Mouse (Mus musculus): ENCODE results near the gene Haus7. TPM values are rescaled to one million over a fixed set of nuclear protein-coding genes. Genes with fewer than 3 reads are reported as not detected.

Haus7 gene
- polyA plus RNA-seq, 1 experiment, result 12.9 TPM

DNA sequence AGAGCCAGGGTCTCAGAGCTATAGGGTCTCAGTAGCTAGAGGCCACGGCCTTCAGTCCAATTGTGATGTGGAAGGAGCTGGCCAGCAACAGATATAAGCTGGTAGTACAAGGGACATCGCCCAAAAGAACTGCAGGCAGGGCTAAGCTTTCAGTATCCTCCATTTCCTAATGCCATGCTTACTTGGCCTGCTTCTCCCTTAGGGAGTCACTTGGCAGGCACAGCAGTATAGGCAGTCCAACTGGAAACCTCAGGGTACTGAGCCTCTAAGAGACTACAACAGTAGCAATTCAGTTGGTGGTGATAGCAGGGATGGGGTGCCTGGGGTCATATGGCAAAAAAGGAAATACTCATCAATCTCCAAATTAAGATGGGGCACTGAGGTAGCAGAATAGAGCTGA, 18.7 kb upstream of the Haus7 start:
- Histone ChIP-seq H3K4me3 (ENCODE audit: insufficient read depth, low read depth, low read length) (no peak overlapping the region), H3K27me3 (replicated peaks; ENCODE audit: control insufficient read depth, insufficient read depth, low read length) (no peaks in the 10 kb centered on the region), H3K4me1 (ENCODE audit: control insufficient read depth, insufficient read depth, low read length) (no peaks in the 10 kb centered on the region), H3K27ac (ENCODE audit: insufficient read depth, low read depth, low read length) (no peak overlapping the region), H3K36me3 (ENCODE audit: control insufficient read depth, insufficient read depth, low read length) (no peaks in the 10 kb centered on the region)
- WGBS, result 83% methylated on average over 2 of the region's 2 CpGs
- TF ChIP-seq CTCF (conservative IDR thresholded peaks at IDR 0.05; ENCODE audit: insufficient read depth, insufficient read length, low read depth, low read length) (no peak), POLR2A (IDR thresholded peaks at IDR 0.05; ENCODE audit: low read depth, low read length) (no peak)
- no peak for DNase-seq

DNA sequence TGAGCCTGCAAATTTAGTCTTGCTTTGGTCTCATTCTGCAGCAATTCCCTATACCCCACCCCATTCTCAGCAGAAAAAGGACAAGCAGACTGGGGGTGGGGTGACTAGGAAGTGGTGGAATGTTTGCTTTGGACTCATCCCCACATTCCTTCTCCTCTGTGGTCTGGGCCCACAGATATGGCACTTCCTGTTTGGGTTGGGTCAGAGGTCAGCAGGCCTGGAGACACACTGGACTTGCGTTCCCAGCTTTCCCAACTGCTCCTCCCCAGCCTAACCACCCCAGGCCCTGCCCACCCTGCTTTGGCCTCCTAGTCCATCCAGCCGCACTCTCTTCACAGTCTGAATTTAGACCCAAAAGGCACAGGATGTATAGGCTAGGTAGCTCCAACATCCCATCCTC, 17.8 kb upstream of the Haus7 start:
- H3K36me3 ChIP-seq (ENCODE audit: control insufficient read depth, insufficient read depth, low read length), result no peaks in the 10 kb centered on the region
- H3K27ac ChIP-seq (ENCODE audit: insufficient read depth, low read depth, low read length), result peak overlapping the region; percentile 88
- 40% methylated on average over 2 of the region's 2 CpGs for WGBS
- TF ChIP-seq CTCF (conservative IDR thresholded peaks at IDR 0.05; ENCODE audit: insufficient read depth, insufficient read length, low read depth, low read length) (no peak), POLR2A (IDR thresholded peaks at IDR 0.05; ENCODE audit: low read depth, low read length) (no peak)
- H3K4me1 ChIP-seq (ENCODE audit: control insufficient read depth, insufficient read depth, low read length), result no peaks in the 10 kb centered on the region
- no peak overlapping the region for H3K4me3 ChIP-seq (ENCODE audit: insufficient read depth, low read depth, low read length)
- peak; percentile 81 for DNase-seq
- no peaks in the 10 kb centered on the region for H3K27me3 ChIP-seq (replicated peaks; ENCODE audit: control insufficient read depth, insufficient read depth, low read length)

- Histone ChIP-seq H3K27ac (ENCODE audit: insufficient read depth, low read depth, low read length) (peak overlapping the region; percentile 84), H3K4me1 (ENCODE audit: control insufficient read depth, insufficient read depth, low read length) (no peaks in the 10 kb centered on the region), H3K36me3 (ENCODE audit: control insufficient read depth, insufficient read depth, low read length) (no peaks in the 10 kb centered on the region), H3K4me3 (ENCODE audit: insufficient read depth, low read depth, low read length) (no peak overlapping the region), H3K27me3 (replicated peaks; ENCODE audit: control insufficient read depth, insufficient read depth, low read length) (no peaks in the 10 kb centered on the region)
- TF ChIP-seq CTCF (conservative IDR thresholded peaks at IDR 0.05; ENCODE audit: insufficient read depth, insufficient read length, low read depth, low read length) (no peak), POLR2A (IDR thresholded peaks at IDR 0.05; ENCODE audit: low read depth, low read length) (no peak)
- WGBS, result 75% methylated on average over 1 of the region's 1 CpGs
- no peak for DNase-seq
Observed at GRCm38 (mm10) chrX:73475658-73476256, 16.9 kb upstream of the Haus7 start.

GRCm38 (mm10) chrX:73474340-73475165, 15.7 kb upstream of the Haus7 start:
- peak; percentile 9 for DNase-seq
- TF ChIP-seq POLR2A (IDR thresholded peaks at IDR 0.05; ENCODE audit: low read depth, low read length), result no peak
- TF ChIP-seq CTCF (conservative IDR thresholded peaks at IDR 0.05; ENCODE audit: insufficient read depth, insufficient read length, low read depth, low read length), result no peak
- Histone ChIP-seq H3K27me3 (replicated peaks; ENCODE audit: control insufficient read depth, insufficient read depth, low read length) (no peaks in the 10 kb centered on the region), H3K36me3 (ENCODE audit: control insufficient read depth, insufficient read depth, low read length) (no peaks in the 10 kb centered on the region), H3K4me3 (ENCODE audit: insufficient read depth, low read depth, low read length) (no peak overlapping the region), H3K4me1 (ENCODE audit: control insufficient read depth, insufficient read depth, low read length) (no peaks in the 10 kb centered on the region), H3K27ac (ENCODE audit: insufficient read depth, low read depth, low read length) (peak overlapping the region; percentile 26; the same call in 1 of the 2 replicates)
- WGBS, result 64% methylated on average over 12 of the region's 12 CpGs

- Histone ChIP-seq H3K27me3 (replicated peaks; ENCODE audit: control insufficient read depth, insufficient read depth, low read length) (no peaks in the 10 kb centered on the region), H3K27ac (ENCODE audit: insufficient read depth, low read depth, low read length) (no peak overlapping the region), H3K36me3 (ENCODE audit: control insufficient read depth, insufficient read depth, low read length) (no peaks in the 10 kb centered on the region), H3K4me1 (ENCODE audit: control insufficient read depth, insufficient read depth, low read length) (no peaks in the 10 kb centered on the region), H3K4me3 (ENCODE audit: insufficient read depth, low read depth, low read length) (no peak overlapping the region)
- TF ChIP-seq CTCF (conservative IDR thresholded peaks at IDR 0.05; ENCODE audit: insufficient read depth, insufficient read length, low read depth, low read length) (no peak), POLR2A (IDR thresholded peaks at IDR 0.05; ENCODE audit: low read depth, low read length) (no peak)
- no peak for DNase-seq
- 96% methylated on average over 3 of the region's 3 CpGs for WGBS
Observed at GRCm38 (mm10) chrX:73471764-73472163, 12.9 kb upstream of the Haus7 start.

DNA sequence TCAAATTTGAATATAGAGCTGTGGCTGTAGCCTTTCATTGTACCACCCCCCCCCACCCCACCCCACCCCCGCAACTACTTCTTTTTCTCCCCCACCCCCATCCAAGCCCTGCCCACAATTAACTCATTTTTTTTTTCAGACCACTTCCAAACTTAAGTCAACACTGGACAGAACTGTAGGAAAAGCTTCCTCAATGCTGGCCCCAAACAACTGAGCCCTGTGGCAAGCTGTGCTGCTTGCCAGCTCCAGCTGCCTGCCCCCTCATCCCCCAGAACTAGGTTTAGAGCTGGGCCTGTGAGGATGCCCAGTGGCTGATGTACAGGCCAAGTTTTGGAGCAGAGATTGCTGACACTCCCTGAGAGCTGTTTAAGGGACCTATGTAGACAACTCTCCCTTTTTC, 9.9 kb upstream of the Haus7 start:
- H3K4me1 ChIP-seq (ENCODE audit: control insufficient read depth, insufficient read depth, low read length), result 0 out of 2 replicates have a peak, but pooled peaks cover 4% of the 10 kb centered on the region
- WGBS, result 88% methylated on average over 1 of the region's 1 CpGs
- no peak for DNase-seq
- H3K27me3 ChIP-seq (replicated peaks; ENCODE audit: control insufficient read depth, insufficient read depth, low read length), result no peaks in the 10 kb centered on the region
- peak overlapping the region; percentile 16; the same call in 1 of the 2 replicates for H3K27ac ChIP-seq (ENCODE audit: insufficient read depth, low read depth, low read length)
- H3K36me3 ChIP-seq (ENCODE audit: control insufficient read depth, insufficient read depth, low read length), result no peaks in the 10 kb centered on the region
- no peak overlapping the region for H3K4me3 ChIP-seq (ENCODE audit: insufficient read depth, low read depth, low read length)
- TF ChIP-seq CTCF (conservative IDR thresholded peaks at IDR 0.05; ENCODE audit: insufficient read depth, insufficient read length, low read depth, low read length), result no peak
- no peak for TF ChIP-seq POLR2A (IDR thresholded peaks at IDR 0.05; ENCODE audit: low read depth, low read length)

GRCm38 (mm10) chrX:73468330-73468729, 9.5 kb upstream of the Haus7 start:
- no peaks in the 10 kb centered on the region for H3K36me3 ChIP-seq (ENCODE audit: control insufficient read depth, insufficient read depth, low read length)
- DNase-seq, result peak; percentile 35
- WGBS, result 64% methylated on average over 3 of the region's 3 CpGs
- H3K27ac ChIP-seq (ENCODE audit: insufficient read depth, low read depth, low read length), result no peak overlapping the region
- no peaks in the 10 kb centered on the region for H3K27me3 ChIP-seq (replicated peaks; ENCODE audit: control insufficient read depth, insufficient read depth, low read length)
- 0 out of 2 replicates have a peak, but pooled peaks cover 4% of the 10 kb centered on the region for H3K4me1 ChIP-seq (ENCODE audit: control insufficient read depth, insufficient read depth, low read length)
- TF ChIP-seq POLR2A (IDR thresholded peaks at IDR 0.05; ENCODE audit: low read depth, low read length), result no peak
- TF ChIP-seq CTCF (conservative IDR thresholded peaks at IDR 0.05; ENCODE audit: insufficient read depth, insufficient read length, low read depth, low read length), result no peak
- no peak overlapping the region for H3K4me3 ChIP-seq (ENCODE audit: insufficient read depth, low read depth, low read length)

Data from kidney, adult 2 months (tissue).